Mouse (Mus musculus): ENCODE data around the gene Myo3b.

DNA sequence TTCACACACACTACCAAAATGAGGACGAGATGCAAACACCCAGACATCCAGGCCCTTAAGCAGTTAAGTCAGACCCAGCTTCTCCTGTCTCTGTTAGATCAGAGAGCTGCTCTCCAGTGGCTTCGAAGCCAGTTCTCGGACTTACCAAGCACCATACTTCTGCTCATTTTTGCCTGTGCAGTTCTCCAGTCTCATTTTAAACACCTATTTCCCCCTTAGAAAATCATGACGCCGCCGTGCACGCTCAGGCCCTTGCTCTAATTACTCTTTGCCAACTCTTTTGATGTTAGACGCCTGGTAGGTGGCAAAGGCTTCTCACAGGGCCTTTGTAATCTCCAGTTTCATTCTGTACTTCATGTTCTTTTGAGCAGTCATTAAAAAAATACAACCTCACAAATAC is 179.5 kb downstream of the Myo3b start:
- TF ChIP-seq POLR2A (IDR thresholded peaks at IDR 0.05; ENCODE audit: low read depth, low read length) (no peak), CTCF (IDR thresholded peaks at IDR 0.05; ENCODE audit: borderline replicate concordance, insufficient read depth, low read length) (no peak)

Data from embryonic fibroblast, embryonic 13.5 days (primary cell).